Mouse (Mus musculus) kidney, postnatal 4 days (tissue): Measurements from ENCODE around the gene Pde4d.
A peak's percentile ranks its signal among the peaks of the same experiment; 100 is the strongest.

Source experiments
- DNase-seq, 2 experiments: peaks; one replicate each; pipeline ENCODE4 v3.0.0; 2021; ENCODE audit warnings: mixed read lengths in 2 of 2

Pde4d gene

DNA sequence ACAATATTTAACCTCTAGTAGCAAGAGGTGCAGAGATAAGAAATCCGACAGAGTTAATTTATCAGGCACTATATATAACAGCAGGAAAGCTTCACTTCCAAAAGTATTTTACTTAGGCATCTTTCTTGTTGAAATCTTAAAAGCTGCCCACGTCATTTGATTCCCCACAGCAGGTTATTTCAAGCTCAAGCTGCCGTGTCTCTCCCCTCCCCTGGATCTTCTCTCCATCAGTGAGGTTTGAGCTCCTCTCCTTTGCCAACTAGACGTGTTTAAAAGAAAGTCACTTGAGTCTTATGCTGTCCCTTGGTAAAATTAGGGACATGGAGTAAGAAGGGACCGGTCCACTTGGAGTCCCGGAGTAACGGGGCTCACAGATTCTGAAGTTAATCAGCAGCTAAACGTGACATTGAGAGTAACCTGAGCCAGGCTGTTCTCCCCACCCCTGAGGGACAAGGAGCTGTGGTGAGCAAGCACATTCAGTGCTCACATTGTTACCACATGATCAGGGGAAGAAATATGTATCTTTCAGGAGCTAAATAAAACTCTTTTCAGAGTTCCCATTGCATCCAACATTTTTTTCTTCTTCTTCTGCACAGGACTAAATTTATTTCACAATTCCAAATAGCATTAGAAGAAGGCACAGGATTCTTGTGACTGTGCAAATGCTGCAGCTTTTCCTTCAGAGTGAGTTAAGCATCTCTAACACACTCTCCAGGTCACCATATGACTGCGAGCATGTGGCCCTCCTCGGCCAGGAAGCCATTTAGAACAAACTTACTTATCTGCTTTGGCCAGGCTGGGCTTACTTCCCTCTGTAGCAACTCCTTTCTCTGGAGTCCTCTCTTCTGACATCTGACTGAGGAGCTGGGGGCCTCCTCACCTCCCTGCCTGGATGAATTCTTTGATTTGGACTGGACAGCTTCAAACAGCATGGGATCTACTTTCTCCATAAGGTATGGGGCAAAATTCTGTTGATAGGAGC is at the start of gene Pde4d:
TSS of gene Pde4d (plus strand) at position 833 of the 982 bp plus-strand sequence.
- peak in 1 of 2 experiments; percentile 23 for DNase-seq

DNA sequence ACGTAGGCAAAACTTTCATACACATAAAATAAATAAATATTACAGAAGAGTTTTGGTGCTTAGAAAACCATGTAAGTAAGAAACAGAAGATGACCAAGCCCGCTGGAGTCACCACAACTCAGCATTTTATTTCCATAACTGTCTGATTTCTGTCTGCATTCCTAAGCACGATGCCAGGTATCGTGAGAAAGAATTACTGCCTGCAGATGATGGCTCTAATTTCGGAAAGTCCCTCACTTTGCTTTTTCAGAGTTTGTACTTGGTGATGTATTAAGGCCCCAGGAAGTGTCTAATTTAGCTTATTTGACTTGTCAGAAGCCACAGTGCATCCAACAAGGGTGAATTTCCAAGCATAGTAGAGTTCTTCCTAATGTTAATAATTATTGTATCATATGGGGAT is 46.6 kb upstream of the Pde4d start:
- DNase-seq: no peak

DNA sequence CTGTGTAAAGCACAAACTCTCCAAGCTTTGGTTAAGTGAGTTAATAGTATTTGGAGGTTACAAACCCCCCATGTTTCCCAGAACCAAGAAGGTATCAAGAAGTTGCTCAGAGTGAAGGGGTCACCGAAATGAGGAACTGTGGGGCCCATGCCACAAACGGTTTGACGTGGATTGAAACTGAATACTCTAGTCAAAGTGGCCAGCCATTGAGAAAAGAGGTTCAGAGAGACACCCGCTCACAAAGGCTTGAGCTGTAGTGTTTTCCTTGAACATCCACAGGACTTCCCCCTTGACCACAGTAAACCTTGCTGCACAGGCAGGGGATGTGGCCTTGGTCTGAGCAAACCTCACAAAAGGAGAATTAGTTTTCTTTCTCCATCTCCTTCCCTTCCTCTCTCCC is 45.4 kb upstream of the Pde4d start:
- no peak for DNase-seq

DNA sequence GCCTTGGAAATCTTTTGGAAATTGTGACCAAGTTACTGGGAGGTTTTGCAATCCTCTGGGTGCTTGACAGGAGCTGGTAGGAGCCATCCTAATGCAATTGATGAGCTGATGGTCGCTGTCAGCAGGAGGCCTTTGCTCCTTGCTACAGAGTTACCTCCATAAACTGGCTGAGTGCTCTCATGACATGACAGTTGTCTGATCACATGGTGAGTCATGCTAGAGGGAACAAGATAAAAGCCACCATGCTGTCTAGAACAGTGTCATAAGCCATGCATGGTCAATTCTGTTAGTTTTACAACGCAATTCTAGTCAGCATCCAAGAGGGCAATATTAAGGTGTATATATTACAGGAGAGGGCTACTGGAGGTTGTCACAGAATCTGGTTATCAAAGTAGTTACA is 34.3 kb upstream of the Pde4d start:
- no peak for DNase-seq

DNA sequence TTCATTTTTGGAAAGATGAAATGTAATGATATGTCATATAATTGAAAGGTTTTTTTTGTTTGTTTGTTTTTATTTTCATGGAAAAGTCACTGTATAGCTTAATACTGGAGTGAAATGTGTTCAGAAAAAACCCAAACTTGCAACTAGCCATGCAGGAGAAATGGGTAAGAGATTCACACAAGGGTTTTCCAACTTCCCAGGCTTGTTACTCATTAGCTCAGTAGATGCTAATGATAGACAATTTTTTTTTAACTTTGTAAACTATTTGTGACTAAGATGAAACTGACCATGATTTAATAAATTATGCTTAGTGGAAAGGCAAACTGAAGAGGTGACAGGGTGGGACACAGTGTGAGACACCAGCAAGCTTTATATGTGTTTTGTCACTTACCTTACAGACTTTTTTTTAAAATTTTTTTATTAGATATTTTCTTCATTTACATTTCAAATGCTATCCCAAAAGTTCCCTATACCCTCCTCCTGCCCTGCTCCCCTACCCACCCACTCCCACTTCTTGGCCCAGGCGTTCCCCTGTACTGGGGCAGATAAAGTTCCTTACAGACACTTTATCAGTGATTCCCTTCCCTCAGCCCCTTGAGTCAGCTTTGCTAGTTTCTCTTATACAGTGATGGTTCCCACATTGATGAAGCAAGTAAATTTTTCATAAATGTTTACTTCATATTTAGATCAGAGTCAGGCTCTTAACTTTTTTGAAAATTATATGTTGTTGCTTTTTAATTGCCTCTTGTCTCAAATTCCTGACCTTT is 30.8 kb upstream of the Pde4d start:
- no peak for DNase-seq

DNA sequence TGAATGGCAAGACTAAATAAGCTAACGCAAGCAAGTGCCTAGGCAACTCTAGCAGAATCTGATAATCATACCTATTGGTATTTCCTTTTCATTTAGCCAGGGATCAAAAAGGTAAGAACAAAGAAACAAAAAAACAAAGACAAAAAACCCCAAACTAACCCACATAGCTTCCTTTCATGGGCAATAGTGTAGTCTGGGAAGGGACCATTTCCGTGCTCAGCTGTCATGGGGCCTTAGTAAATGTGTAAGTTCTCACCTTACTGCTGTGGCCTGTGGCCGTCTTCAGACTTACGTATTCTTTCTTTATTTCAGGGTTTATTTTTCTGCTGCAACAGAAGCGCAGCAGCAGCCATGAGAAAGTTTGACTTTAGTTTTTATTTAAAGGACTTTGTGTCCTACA is 23.4 kb upstream of the Pde4d start:
- no peak for DNase-seq

DNA sequence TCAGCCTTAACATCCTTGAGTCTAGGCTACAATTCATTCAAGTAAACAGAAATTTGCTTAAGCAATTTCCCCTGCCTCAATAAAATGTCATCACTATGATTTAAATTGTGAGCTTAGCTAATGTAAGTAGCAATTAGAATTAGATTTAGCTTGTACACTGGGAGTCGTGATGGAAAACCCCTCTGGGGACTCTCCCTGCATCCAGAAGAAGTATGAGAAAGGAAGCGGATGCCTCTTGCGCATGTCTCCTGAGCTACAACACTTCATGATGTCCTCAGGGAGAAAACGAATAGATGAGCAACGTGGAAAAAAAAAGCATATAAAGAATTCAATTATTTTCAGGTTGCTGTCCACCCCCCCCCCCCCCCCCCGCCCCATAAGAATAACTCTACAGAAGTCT is 20.9 kb upstream of the Pde4d start:
- DNase-seq: no peak

DNA sequence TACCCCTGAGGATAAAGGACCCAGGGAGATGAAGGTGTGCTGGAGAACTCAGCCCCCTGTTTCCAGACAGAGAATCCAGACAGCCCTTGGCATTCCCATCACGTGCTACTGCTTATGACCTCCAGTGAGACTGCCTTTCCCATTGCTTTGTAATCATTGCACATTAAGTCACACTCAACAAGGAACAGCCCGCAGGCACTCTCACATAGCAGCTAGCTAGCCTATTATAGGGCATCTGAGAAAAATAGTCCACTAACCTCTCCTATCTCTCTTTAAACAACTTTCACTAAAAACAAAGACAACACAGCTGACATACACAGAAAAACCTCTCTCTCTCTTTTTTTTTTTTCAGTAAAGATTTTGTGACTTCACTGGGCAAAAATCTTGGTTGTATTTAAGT is 20.1 kb upstream of the Pde4d start:
- DNase-seq: no peak

DNA sequence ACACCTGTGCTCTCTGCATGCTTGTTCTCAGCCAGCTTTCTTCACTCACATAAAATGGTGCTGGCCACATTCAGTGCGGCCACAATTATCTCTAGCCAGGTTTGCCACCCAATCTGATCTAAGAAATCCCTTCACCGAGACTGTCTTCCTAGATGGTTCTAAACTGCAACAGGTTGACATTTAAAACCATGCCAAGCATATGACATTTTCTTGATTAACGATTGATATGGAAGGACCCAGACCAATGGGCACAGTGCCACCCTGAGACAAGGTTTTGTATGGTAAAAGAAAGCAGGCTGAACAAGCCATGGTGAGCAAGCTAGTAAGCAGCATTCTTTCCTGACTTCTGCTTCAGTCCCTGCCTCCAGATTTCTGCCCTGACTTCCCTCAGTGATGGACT is 18.0 kb upstream of the Pde4d start:
- no peak for DNase-seq

DNA sequence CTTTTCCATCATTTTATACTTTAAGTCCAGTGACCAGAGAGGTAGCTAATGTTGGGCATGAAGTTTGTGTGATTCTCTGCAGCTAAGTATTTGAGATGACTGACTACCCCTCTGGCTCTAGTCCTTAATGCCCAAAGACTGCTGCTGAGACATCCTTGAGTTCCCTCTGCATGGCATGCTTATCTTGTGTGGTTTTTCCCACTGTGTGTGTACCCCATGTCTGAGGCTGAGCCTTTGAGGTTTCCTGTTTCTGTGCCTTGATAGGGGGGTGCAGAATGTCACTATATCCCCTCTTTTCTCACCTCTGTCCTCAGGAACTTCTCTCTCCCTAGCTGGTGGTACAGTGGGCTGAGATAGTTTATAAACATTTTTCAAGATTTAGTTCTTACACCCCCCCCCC is 14.1 kb upstream of the Pde4d start:
- no peak for DNase-seq

DNA sequence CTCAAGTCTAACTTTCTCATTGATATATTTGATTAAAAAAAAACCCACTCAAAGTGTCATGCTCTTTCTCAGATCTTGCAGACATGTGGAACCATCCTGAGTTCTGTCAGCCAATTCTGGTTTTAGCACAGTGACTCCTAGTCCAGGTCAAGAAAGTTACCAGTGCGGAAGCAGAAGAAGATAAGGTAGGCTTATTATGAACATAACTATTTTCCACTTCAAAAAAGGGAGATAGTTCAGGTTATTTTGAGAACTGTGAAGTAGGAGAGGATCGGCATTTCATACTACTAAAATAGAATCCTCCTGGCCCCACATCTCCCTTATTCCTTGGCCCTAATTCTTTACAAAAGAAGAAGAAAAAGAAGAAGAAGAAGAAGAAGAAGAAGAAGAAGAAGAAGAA is 12.3 kb upstream of the Pde4d start:
- no peak for DNase-seq

DNA sequence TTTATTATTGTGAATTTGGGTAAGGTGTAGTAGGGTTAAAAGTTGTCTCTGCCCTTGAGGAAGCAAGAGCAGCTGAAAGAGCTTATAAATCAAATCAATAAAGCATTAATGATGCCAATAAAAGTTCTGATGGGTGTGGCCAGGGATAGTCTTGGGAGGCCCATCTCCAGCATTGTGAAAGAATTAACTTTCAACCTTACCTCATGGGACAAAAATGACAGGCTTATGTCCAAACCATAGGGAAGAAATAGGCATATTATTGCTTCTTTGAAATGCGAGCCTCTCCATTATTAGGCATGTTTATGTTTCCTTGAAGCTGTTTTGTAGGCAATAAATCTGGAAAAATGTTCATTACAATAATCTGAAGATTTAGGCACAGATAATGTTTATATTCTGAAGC is 10.7 kb upstream of the Pde4d start:
- no peak for DNase-seq

DNA sequence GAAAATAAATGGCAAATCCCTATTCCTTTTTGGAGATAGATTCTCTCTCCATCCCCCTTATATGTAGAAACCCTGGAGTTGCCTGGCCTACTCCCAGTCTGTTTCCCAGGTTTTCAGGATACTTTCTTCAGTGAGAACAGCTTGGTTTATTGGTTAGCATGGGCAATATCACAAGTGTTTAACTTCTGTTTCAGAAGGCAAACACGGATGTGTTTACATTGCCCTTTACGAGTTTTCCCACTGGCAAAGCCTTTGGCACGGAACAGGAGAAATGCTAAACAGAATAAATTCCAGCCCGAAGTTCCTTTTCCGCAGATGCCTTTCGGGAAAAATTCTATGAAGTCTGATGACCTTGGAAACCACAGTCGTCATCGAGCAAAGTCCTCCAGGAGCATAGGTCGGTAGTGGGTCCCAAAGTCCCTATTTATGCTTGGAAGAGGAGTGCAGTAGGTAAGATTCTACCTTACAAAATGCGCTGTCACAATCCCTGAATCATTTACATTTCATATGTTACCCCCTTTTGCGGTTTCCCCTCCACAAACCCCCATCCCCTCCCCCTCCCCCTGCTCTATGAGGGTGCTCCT is 1.3 kb upstream of the Pde4d start:
- DNase-seq: no peak

DNA sequence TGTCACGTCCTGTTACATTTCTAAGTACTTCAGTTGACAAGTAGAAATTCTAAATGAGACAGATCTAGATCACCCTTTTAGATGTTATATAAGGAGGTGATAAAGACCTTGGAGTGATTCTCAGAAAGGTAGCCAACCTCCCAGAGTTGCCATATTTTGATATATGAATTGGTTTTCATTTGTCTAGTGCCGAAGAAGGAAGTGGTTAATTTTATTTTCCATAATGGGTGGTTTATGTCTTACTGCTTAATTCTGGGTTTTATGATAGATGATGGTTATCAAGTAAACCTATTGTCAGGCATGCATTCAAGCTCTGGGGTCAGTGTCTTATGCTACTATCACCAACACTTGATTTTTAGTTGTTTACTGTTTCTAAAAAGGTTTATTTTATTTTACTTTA is 1.4 kb downstream of the Pde4d start:
- no peak for DNase-seq

DNA sequence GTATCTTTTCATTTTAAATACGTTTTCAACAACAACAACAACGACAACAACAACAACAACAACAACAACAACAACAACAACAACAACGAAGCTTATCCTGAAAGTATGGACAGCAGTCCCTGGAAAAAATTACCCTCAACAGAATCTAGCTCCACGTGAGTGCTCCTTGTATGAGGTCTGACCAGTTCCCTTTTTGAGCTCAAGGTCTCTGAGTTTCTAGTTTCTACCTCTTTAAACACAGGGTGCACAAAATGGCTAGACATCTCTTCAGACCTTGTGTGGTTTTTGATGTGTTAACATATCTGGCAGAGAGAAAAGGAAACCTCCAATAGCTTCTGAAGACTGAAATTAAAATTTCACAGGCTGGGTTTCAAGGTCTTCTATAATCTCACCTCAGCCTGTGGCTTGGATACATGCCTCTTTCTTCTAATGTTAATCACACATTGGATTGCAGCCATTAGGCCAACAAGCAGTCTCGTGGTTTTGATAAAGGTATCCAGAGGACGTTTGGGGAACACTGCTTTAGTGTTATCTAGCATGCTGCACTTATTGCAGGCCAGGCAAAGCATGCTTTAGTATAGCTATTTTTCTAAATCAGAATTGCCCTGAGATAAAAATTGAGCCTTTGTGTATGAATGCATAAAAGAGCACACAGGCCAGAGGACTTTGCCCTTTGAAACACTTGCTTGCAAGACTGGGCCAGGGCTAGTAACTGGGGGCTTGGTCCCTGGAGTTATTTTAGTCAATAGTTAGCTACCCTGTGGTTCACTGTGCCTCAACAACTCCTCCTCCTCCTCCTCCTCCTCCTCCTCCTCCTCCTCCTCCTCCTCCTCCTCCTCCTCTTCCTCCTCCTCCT is 3.5 kb downstream of the Pde4d start:
- DNase-seq: no peak

DNA sequence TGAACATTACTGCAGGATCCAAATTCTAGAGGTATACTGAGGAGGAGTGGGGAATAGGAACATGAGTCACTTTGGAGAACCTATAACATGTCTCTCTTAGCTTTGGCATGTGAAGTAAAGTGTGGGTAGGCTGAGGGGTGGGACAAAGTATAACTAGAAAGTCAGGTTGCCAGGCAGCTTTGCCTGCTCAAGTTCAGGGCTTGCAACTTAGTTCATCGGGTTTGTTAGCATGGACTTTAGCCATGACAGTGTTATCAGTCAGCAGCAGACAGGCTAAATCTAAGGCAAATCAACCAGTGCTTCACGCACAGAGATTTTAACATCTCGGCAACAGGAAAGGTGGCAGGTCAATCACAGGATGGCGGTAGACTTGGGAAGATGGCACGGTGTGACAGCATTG is 12.8 kb downstream of the Pde4d start:
- DNase-seq: no peak

DNA sequence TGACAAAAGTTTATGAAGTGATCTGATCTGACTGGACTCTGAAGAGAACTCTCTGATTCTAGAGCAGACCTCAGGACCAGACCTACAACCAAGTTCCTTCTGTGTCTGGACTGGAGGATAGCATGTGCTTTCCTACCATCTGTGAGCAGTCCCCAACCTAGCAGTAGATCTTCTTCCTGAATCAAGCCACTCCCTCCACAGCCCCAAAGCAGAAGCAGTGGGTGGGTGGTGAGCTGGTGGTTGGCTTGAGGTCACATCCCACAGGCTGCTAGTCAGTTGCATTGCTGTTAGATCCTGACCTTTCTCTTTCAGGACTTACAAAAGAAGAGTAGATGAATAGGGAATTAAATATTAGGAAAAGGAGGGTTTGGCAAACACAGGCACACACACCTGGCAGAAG is 16.0 kb downstream of the Pde4d start:
- DNase-seq: no peak

DNA sequence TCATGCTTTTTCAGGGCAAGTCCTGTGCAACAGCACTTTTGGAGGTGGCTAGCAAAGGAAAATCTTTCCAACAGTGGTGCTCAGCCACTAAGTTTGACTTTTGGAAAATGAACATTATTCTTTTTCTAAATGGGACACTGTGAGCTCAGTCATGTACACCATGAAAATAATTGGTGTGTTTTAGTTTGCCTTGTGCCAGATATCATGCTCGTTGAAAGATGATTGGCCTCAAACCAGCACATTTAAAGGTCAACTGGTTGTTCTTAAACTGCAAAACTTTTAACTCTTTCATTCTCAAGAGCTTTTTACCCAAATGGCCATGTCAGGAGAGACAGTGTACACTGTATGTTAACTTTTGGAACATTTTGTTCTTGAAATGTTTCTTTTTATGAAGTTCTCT is 17.3 kb downstream of the Pde4d start:
- DNase-seq: no peak

DNA sequence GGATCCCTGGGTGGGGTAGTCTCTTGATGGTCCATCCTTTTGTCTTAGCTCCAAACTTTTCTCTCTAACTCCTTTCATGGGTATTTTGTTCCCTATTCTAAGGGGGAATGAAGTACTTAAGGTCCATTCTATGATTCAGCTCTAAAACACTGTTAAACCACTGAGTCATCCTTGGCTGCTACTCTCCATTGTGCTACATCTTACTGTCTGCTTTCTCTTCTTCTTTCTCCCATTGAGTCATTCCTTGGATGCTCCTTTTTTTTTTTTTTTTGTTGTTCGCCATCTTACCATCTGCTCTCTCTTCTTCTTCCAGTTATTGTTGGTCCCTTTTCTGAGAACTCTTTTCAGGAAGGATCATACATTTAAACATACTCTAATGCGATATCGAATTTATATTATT is 30.7 kb downstream of the Pde4d start:
- DNase-seq: no peak

DNA sequence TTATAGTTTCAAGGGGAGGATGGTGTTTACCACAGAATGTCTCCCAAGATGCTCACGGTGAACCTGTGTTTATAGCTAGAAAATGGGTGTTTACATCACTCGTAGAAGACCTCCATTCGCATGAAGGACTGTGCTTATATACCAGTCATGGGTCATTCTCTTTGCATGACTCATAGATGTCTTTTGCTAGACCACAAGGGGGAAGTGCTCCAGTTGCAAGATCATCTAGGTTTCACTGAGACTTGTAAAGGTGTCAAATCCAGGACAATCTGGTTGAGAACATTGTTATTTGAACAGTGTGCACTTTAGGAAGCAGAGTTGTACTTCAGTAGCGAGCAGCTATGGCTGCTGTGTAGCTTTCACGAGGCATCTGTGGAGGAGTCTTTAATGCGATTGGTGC is 35.3 kb downstream of the Pde4d start:
- no peak for DNase-seq

DNA sequence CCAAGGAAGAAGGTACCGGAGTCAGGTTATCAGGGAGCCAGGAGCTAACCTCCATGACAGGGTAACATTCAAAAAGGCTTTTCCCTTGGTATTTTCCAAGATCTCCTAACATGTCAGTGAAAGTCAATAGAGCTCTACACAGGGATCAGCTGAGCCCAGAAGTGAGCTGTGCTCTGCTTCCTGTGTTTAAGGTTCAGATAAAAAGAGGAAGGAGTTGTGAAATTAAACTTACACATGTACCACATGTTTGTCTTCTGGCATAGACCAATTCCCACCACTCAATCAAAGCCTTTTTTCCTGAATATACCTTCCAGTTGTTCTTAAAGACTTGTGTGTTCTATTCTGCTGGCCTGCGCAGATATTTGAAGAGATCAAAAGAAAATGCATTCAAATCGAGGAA is 37.3 kb downstream of the Pde4d start:
- DNase-seq: no peak

DNA sequence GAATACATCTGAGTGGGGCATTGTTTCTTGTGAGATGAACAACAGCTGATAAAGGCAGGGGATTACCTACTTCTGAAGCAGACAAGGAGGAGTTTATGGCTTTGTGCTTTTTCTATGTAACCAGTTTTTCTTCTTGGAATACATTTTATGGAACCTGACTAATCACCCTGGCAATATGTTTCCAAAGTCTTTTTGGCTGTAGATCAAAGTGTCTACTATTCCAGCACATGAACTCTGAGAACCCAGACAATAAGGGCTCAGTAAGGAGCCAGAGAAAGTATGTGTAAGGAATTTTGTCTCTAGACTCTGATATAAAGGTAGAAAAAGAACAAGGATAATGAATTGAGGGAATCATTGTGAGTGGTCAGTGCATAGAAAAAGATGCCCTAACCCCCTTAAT is 40.1 kb downstream of the Pde4d start:
- no peak for DNase-seq

DNA sequence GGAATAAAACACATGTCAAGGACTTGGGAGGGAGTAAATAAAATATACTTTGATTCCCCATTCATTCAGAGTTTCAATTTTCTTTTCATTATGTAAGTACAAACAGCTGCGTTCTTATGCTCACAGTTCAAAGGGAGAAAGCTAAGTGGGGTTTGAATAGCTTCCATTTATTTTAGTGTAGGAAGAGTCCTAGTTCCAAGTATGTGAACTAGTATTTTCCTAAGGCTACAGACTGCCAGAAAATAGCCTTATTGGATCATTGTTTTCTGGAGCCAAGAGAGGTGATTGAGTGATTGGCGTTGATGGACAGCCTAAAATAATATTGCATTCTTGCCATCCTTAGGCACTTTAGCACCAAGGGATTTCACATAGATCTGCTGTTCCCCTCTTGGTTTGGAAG is 41.1 kb downstream of the Pde4d start:
- no peak for DNase-seq
